Mouse (Mus musculus) small intestine, adult 10 weeks (tissue): ENCODE results near the gene Prss53. TPM values are rescaled to one million over a fixed set of nuclear protein-coding genes. Genes with fewer than 3 reads are reported as not detected.

Experiments used
- polyA plus RNA-seq: library from polyadenylated mRNA; stranded (reverse); fragments of 350-450 nt; fragmentation: Illumina TruSeq; extraction: RNeasy Lipid Tissue Mini Kit (QIAGEN cat#74804); gene quantifications from one replicate; pipeline ENCODE4 v1.2.3, GENCODE M21; 2014; ENCODE audit warnings: low replicate concordance

Gene Prss53
- polyA plus RNA-seq: not detected

GRCm38 (mm10) chr7:127890798-127891197 lies at the start of gene Prss53:
Gene Prss53 (minus strand): TSS chr7:127890970.

GRCm38 (mm10) chr7:127929923-127930322 lies 39.2 kb upstream of the Prss53 start, which contains the start of gene Prss8:
Gene Prss8 (minus strand): TSS chr7:127930104.

GRCm38 (mm10) chr7:127912190-127912871 lies 21.6 kb upstream of the Prss53 start, which contains the start of gene Kat8:
Gene Kat8 (plus strand): TSS chr7:127912516.

GRCm38 (mm10) chr7:127903971-127904796 lies 13.4 kb upstream of the Prss53 start, which contains the start of gene Bckdk:
Gene Bckdk (plus strand): TSS chr7:127904082.

GRCm38 (mm10) chr7:127895442-127895841 lies 4.7 kb upstream of the Prss53 start, which contains the start of the genes Gm21974 and Vkorc1:
Gene Gm21974 (minus strand): TSS chr7:127895454.
Gene Vkorc1 (minus strand): TSS chr7:127895617.

GRCm38 (mm10) chr7:127876467-127877348 lies 14.1 kb downstream of the Prss53 start, which contains the start of gene Zfp668:
Gene Zfp668 (minus strand): TSS chr7:127876828.

GRCm38 (mm10) chr7:127876041-127876466 lies 14.7 kb downstream of the Prss53 start, which contains the start of gene Zfp646:
Gene Zfp646 (plus strand): TSS chr7:127876221.

Other genes with a start within 250 kb of the Prss53 start
- gene Bcl7c, start 182.0 kb downstream of the Prss53 start, polyA plus RNA-seq: 1.2 TPM
- 0.74 TPM for gene Ctf1, start 178.2 kb downstream of the Prss53 start, polyA plus RNA-seq
- not detected for gene Ctf2, start 158.8 kb downstream of the Prss53 start, polyA plus RNA-seq
- gene Fbxl19, start 146.4 kb downstream of the Prss53 start, polyA plus RNA-seq: 0.11 TPM
- gene Orai3, start 121.2 kb downstream of the Prss53 start, polyA plus RNA-seq: 0.63 TPM
- 3.5 TPM for gene Setd1a, start 114.3 kb downstream of the Prss53 start, polyA plus RNA-seq
- not detected for gene Gm49388, start 105.4 kb downstream of the Prss53 start, polyA plus RNA-seq
- gene Hsd3b7, start 90.4 kb downstream of the Prss53 start, polyA plus RNA-seq: 14.6 TPM
- gene Stx4a, start 66.7 kb downstream of the Prss53 start, polyA plus RNA-seq: 11.9 TPM
- 0.30 TPM for gene Stx1b, start 66.4 kb downstream of the Prss53 start, polyA plus RNA-seq
- 4.9 TPM for gene Zfp646, start 14.7 kb downstream of the Prss53 start, polyA plus RNA-seq
- gene Zfp668, start 14.1 kb downstream of the Prss53 start, polyA plus RNA-seq: 0.52 TPM
- gene Gm21974, start 4.5 kb upstream of the Prss53 start, polyA plus RNA-seq: not detected
- 24.9 TPM for gene Vkorc1, start 4.6 kb upstream of the Prss53 start, polyA plus RNA-seq
- 1.1 TPM for gene Bckdk, start 13.1 kb upstream of the Prss53 start, polyA plus RNA-seq
- 5.7 TPM for gene Kat8, start 21.5 kb upstream of the Prss53 start, polyA plus RNA-seq
- gene Prss8, start 39.1 kb upstream of the Prss53 start, polyA plus RNA-seq: 0.26 TPM
- gene Prss36, start 55.8 kb upstream of the Prss53 start, polyA plus RNA-seq: not detected
- gene Fus, start 76.5 kb upstream of the Prss53 start, polyA plus RNA-seq: 567 TPM
- gene Pycard, start 102.9 kb upstream of the Prss53 start, polyA plus RNA-seq: 89.0 TPM
- not detected for gene Trim72, start 113.0 kb upstream of the Prss53 start, polyA plus RNA-seq
- gene Itgam, start 171.7 kb upstream of the Prss53 start, polyA plus RNA-seq: 7.9 TPM
- gene Gm49368, start 171.7 kb upstream of the Prss53 start, polyA plus RNA-seq: not detected
- gene Itgax, start 238.6 kb upstream of the Prss53 start, polyA plus RNA-seq: 9.9 TPM